Mouse (Mus musculus) liver, embryonic 15.5 days (tissue): Measurements from ENCODE around the gene Kcnk18. TPM values are rescaled to one million over a fixed set of nuclear protein-coding genes. Genes with fewer than 3 reads are reported as not detected.

Experiments used
- ATAC-seq: fragments of 200-750 bp; cut with Nextera tagmentation; 2 replicates; pipeline ENCODE4 v1.8.0; 2017; ENCODE audit warnings: moderate number of reproducible peaks, mild to moderate bottlenecking, moderate library complexity; ENCODE audit not compliant: insufficient read depth
- H3K27ac ChIP-seq: fragments of 300-500 bp; sonication (generic); replicated peaks from 2 replicates; pipeline ENCODE4 v1.5.1; 2015; ENCODE audit warnings: mild to moderate bottlenecking, inconsistent platforms
- H3K27me3 ChIP-seq: fragments of 300-500 bp; sonication (generic); 2 replicates; pipeline ENCODE4 v1.6.1; 2015; ENCODE audit warnings: mild to moderate bottlenecking, inconsistent platforms
- H3K36me3 ChIP-seq: fragments of 300-500 bp; sonication (generic); replicated peaks from 2 replicates; pipeline ENCODE4 v1.6.1; 2015; ENCODE audit warnings: moderate library complexity, mild to moderate bottlenecking, inconsistent platforms
- H3K4me1 ChIP-seq: fragments of 300-500 bp; sonication (generic); replicated peaks from 2 replicates; pipeline ENCODE4 v1.6.1; 2015; ENCODE audit warnings: inconsistent platforms
- H3K4me2 ChIP-seq: fragments of 300-500 bp; sonication (generic); 2 replicates; pipeline ENCODE4 v1.6.1; 2015; ENCODE audit warnings: moderate library complexity, mild to moderate bottlenecking, inconsistent platforms
- H3K4me3 ChIP-seq: fragments of 300-500 bp; sonication (generic); replicated peaks from 2 replicates; pipeline ENCODE4 v1.5.1; 2015; ENCODE audit warnings: mild to moderate bottlenecking, inconsistent platforms
- H3K9ac ChIP-seq: fragments of 300-500 bp; sonication (generic); 2 replicates; pipeline ENCODE4 v1.6.1; 2015; ENCODE audit warnings: moderate library complexity, mild to moderate bottlenecking, inconsistent platforms
- H3K9me3 ChIP-seq: fragments of 300-500 bp; sonication (generic); replicated peaks from 2 replicates; pipeline ENCODE4 v1.6.1; 2016; ENCODE audit warnings: inconsistent platforms
- WGBS: fragments of 180-500 bp; shearing (Covaris S2); methylation state at CpG from one replicate; pipeline ENCODE4 v1.1.7; 2015; ENCODE audit warnings: mixed read lengths; ENCODE audit not compliant: insufficient replicate concordance; 5-methylcytosine and 5-hydroxymethylcytosine counted together
- polyA plus RNA-seq: library from polyadenylated mRNA; unstranded; fragments of >200 nt; fragmentation: Nextera tagmentation; extraction: Ambion mirVana; gene quantifications from 2 replicates; pipeline ENCODE4 v1.2.1, GENCODE M21; 2015

Gene Kcnk18
- polyA plus RNA-seq = not detected in 2 replicates

DNA sequence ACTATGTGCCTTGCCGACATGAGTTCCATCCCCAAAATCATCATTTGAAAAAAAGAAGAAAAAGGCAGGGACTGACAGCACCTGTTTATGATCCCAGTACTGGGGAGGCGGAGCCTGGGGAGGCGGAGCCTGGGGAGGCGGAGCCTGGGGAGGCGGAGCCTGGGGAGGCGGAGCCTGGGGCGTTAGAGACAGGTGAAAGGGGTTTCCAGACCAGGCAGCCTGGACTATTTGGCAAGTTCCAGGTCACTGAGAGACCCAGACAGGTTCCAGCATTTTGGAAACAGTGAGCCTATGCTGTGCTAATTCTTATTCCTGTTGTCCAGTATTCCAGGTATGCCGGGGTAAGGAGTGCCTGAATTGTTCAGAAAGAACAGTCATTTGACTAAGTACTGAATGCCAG, at the start of gene Kcnk18:
TSS of gene Kcnk18 (plus strand) at position 224 of the 400 bp plus-strand sequence.
- Histone ChIP-seq H3K9ac (no peak within 1 kb of the TSS), H3K27me3 (peaks cover 4% of the 10 kb centered on the region; the same call in 1 of the 2 replicates), H3K36me3 (no peaks in the 10 kb centered on the region), H3K4me2 (no peak within 1 kb of the TSS), H3K4me3 (no peak within 1 kb of the TSS), H3K27ac (no peak within 1 kb of the TSS), H3K9me3 (no peaks in the 10 kb centered on the region), H3K4me1 (no peaks in the 10 kb centered on the region)
- 73% methylated on average over 8 of the region's 8 CpGs for WGBS
- ATAC-seq = no peak

DNA sequence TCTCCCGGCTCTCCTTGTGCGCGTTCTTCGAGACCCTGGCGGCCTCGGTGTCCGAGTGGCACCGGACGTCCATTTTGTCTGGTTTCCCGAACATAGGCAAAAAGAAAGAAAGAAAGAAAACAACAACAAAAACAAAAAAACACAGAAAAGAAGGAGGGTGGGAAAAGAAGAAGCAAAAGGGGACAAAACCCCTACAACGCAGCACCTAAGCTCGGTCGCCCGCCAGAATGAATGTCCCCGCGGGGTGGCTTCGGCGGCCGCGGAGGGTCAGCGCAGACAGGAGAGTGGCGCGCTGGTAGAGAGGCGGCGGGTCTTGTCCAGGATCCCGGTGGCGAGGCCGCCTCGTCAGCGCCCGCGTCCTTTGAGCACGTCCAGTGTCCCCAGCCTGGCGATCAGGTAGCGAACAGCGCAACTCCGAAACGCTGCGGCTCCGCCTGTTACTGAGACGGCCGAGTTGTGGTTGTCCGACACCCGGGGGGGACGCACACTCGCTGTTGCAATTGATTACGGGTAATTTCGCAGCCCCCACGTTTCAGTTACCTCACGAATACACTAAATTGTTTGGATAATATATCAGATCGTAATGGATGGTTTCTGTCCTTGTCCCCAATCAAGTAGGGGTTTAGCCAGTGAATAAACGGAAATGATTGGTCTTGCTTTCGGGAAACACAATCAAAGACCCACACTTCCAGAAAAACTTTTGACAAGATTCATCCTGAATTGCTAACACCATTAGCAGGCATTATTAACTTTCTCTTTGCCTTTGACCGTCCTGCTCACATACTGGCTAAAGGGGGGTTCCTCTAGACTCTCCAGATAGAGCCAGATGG, 48.9 kb upstream of the Kcnk18 start, which contains the start of gene Vax1:
TSS of gene Vax1 (minus strand) at position 121 of the 830 bp plus-strand sequence.
- Histone ChIP-seq H3K36me3 (no peaks in the 10 kb centered on the region), H3K27me3 (peaks cover 98% of the 10 kb centered on the region), H3K4me1 (peaks cover 6% of the 10 kb centered on the region; the same call in 1 of the 2 replicates), H3K9ac (no peak within 1 kb of the TSS), H3K4me3 (peak within 1 kb of the TSS; percentile 10; the same call in 1 of the 2 replicates), H3K9me3 (no peaks in the 10 kb centered on the region), H3K4me2 (peak within 1 kb of the TSS; percentile 36), H3K27ac (no peak within 1 kb of the TSS)
- 1% methylated on average over 54 of the region's 54 CpGs for WGBS
- ATAC-seq = no peak

DNA sequence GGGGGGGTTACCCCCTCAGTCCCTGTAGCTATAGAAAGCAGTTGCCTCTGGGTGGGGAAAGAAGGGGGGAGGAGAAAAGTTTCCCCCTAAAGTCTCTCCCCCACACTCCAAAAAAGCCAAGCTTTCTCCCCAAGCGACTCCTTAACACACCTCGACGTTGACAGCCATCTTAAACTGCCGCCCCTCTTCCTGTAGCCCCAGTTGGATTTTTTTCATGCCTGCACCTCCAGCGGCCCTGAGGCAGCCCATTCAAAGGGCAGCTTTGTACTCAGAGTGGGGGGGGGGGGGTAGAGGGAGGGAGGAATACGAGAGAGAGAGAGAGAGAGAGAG, 48.3 kb upstream of the Kcnk18 start:
- Histone ChIP-seq H3K27ac (no peak overlapping the region), H3K9me3 (no peaks in the 10 kb centered on the region), H3K9ac (no peak overlapping the region), H3K36me3 (no peaks in the 10 kb centered on the region), H3K4me3 (no peak overlapping the region), H3K27me3 (peaks cover 98% of the 10 kb centered on the region), H3K4me1 (peaks cover 6% of the 10 kb centered on the region; the same call in 1 of the 2 replicates), H3K4me2 (no peak overlapping the region)
- 1% methylated on average over 6 of the region's 6 CpGs for WGBS
- ATAC-seq = no peak

DNA sequence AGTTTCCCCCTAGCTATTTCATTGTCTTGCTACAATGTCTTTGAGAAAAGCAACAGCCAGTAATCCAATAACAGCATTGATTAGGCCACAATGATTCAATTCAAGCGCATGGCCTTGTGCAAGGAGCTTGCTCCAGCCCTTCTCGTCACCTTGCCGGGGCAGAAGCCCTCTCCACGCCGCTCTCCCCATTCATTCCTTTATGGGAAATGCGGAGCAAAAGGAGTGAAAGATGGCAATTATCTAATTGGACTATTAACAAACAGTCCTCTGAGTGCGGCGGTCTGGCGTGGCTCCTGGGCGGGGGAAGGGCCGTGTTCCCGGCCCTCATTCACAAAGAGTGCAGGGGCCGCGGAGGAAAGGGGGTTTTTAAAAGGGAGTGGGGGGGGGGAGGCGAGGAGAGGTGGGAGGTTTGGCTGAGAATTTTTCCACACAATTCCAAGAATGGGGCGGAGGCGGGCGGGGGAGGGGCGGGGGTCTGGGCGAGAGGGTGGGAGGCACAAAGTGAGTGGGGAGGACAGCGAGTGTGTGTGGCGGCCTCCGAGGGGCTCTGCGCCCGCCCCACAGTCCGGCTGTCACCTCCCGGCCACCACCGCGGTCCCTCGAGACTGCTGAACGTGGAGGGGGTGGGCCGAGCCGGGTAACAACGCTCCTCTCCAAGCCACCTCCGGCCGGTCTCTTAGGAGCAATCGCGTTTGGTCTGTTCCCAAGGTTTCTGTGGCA, 47.7 kb upstream of the Kcnk18 start:
- H3K4me3 ChIP-seq = no peak overlapping the region
- no peak for ATAC-seq
- no peaks in the 10 kb centered on the region for H3K36me3 ChIP-seq
- H3K4me2 ChIP-seq = no peak overlapping the region
- WGBS = 2% methylated on average over 38 of the region's 38 CpGs
- peaks cover 97% of the 10 kb centered on the region for H3K27me3 ChIP-seq
- no peak overlapping the region for H3K9ac ChIP-seq
- no peak overlapping the region for H3K27ac ChIP-seq
- H3K4me1 ChIP-seq = peaks cover 6% of the 10 kb centered on the region; the same call in 1 of the 2 replicates
- no peaks in the 10 kb centered on the region for H3K9me3 ChIP-seq

DNA sequence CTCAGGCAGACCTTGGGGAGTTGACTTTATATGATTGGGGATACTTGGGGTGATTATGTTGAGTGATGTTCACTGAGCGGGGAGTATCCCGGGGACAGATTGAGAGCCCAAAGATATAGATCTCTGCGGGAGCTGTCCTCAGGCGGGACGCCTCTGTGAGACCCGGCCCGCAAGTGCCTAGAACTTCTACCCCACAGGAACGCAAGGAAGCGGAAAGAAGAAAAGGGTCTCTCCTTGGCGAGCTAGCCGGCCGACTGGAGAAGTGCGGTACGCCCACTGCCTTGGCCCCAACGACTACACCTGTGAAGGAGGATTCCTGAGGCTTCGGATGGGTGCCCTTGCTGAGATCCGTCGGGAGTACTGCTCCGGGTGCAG, 47.2 kb upstream of the Kcnk18 start:
- H3K4me1 ChIP-seq = peaks cover 6% of the 10 kb centered on the region; the same call in 1 of the 2 replicates
- H3K9me3 ChIP-seq = no peaks in the 10 kb centered on the region
- no peak overlapping the region for H3K4me3 ChIP-seq
- H3K27me3 ChIP-seq = peaks cover 96% of the 10 kb centered on the region
- H3K4me2 ChIP-seq = no peak overlapping the region
- WGBS = 3% methylated on average over 19 of the region's 19 CpGs
- H3K9ac ChIP-seq = no peak overlapping the region
- no peak for ATAC-seq
- no peak overlapping the region for H3K27ac ChIP-seq
- no peaks in the 10 kb centered on the region for H3K36me3 ChIP-seq

DNA sequence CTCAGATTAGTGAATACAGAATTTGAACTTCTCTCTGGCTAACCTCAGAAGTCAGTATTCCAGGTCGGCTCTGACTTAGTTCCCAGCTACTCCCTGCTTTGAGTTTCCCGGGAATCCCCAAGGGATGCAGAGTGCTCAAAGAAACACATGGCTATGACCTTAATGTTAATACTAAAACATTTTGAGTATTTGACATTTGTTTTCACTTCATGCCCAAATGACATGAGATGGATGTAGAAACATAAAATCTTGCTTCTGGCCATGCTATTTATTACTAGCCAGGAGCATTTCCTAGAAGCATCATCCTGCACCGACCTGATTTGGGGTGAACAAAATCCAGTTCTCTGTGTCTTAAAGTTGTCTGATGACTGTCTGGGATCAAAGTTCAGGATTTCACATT, 46.2 kb upstream of the Kcnk18 start:
- Histone ChIP-seq H3K36me3 (no peaks in the 10 kb centered on the region), H3K4me1 (peaks cover 6% of the 10 kb centered on the region; the same call in 1 of the 2 replicates), H3K27ac (no peak overlapping the region), H3K9ac (no peak overlapping the region), H3K9me3 (no peaks in the 10 kb centered on the region), H3K27me3 (peaks cover 92% of the 10 kb centered on the region), H3K4me3 (no peak overlapping the region), H3K4me2 (no peak overlapping the region)
- no peak for ATAC-seq
- WGBS = 4% methylated on average over 3 of the region's 3 CpGs

DNA sequence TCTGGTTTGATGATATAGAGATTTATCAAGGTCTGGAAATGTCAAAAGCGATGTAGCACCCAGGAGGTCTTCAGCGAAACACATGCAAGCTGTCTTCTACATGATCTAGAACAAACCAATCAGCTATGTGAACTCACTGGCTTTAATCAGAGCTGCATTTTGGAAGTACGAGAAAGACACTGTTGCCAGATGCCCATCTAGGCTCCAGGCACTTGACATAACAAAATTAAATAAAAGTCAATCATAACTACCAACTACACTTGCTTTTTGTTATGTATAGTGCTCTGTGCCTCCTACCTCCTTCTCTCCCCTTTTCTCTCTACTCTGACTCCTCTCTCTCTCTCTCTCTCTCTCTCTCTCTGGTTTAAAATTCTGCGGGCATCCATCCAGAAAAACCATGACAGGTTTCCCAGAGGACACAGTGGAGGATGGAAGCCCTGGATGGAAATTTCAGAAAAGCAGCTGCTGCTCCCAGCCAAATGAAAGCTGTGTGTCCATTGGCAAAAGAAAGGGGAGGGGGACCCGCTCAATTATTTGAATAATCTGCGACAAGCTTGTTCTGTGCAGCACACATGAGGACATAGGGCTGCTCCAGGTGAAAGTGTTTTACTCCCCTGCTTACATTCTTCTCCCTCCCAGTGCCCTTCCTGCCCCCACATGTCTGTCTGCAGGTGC, 45.5 kb upstream of the Kcnk18 start:
- peaks cover 89% of the 10 kb centered on the region for H3K27me3 ChIP-seq
- H3K9me3 ChIP-seq = no peaks in the 10 kb centered on the region
- no peak for ATAC-seq
- H3K4me2 ChIP-seq = no peak overlapping the region
- no peaks in the 10 kb centered on the region for H3K36me3 ChIP-seq
- WGBS = 12% methylated on average over 6 of the region's 6 CpGs
- no peak overlapping the region for H3K4me3 ChIP-seq
- H3K27ac ChIP-seq = no peak overlapping the region
- H3K9ac ChIP-seq = no peak overlapping the region
- peaks cover 6% of the 10 kb centered on the region; the same call in 1 of the 2 replicates for H3K4me1 ChIP-seq

DNA sequence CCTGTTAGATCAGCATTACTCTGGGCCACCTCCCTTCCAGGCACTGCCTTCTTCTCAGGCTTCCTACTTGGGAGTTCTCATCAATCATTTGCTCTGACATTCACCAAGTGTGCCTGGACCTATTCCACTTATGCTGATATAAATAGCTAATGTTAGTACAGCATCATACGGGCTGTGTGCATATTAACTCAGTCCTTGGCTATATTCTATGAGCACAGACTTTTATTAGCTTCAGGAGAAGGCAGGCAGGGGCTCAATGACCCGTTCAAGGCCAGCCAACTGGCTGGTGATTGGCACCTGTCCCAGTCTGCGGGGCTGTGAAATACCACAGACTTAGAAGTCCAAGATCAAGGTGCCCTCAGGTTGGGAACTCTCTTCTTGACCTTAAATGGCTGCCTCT, 35.0 kb upstream of the Kcnk18 start:
- Histone ChIP-seq H3K4me1 (no peaks in the 10 kb centered on the region), H3K36me3 (no peaks in the 10 kb centered on the region), H3K4me2 (no peak overlapping the region), H3K27ac (no peak overlapping the region), H3K9ac (no peak overlapping the region), H3K4me3 (no peak overlapping the region), H3K27me3 (peaks cover 52% of the 10 kb centered on the region), H3K9me3 (no peaks in the 10 kb centered on the region)
- 17% methylated on average over 3 of the region's 3 CpGs for WGBS
- no peak for ATAC-seq

DNA sequence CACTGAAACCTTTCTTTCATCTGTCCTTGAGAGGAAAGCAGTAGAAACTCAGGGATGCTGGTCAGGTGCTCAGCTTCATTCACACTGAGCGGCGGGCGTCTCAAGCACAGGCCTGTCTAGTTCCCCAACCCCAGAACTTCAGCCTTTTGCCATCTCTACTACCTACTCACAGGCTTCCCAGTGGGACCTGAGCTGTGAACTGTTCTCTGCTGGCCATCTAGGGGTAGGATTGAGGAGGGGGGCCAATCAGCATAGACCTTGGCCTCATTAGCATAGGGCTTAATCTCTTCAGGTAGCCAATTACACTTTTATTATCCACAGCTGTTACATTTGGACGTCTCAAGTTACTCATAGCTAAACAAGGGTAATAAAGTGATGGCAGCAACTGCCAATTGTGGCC, 30.0 kb upstream of the Kcnk18 start:
- H3K36me3 ChIP-seq = no peaks in the 10 kb centered on the region
- H3K27me3 ChIP-seq = peaks cover 86% of the 10 kb centered on the region
- H3K27ac ChIP-seq = no peak overlapping the region
- WGBS = 18% methylated on average over 4 of the region's 4 CpGs
- no peaks in the 10 kb centered on the region for H3K9me3 ChIP-seq
- no peak for ATAC-seq
- H3K4me1 ChIP-seq = 0 out of 2 replicates have a peak, but pooled peaks cover 2% of the 10 kb centered on the region
- no peak overlapping the region for H3K9ac ChIP-seq
- no peak overlapping the region for H3K4me2 ChIP-seq
- H3K4me3 ChIP-seq = no peak overlapping the region

DNA sequence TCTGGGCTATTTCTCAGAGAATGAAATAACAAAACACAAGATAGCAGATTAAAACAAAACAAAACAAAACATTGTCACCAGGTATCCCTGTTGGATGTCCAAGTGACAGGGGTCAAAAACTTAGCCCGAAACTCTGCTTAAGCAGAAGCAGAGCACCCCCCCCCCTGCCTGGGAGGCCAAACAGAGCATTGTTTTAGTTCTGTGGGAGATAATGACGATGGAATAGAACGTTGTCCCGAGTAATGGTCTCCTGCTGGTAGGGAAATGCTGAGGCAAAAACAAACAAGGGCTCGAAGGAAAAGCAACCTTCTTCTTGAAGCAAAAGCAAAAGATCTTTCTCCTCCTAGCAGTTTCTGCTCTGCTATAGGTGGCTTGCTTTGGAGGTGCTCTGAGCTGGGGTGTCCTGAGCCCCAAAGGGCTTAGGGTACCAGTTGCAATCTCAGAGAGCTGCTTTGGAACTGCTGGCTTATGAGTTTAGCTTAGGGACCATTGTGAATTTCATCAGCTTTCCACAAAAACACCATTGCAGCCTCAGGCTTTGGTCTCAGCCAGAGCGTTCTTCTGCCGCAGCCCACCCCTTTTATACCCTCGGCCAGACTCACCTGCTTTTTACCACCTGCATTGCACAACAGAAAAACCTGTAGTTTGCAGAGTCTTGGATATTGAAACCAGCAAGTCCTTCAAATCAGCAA, 28.4 kb upstream of the Kcnk18 start:
- 0 out of 2 replicates have a peak, but pooled peaks cover 5% of the 10 kb centered on the region for H3K4me1 ChIP-seq
- 4% methylated on average over 8 of the region's 8 CpGs for WGBS
- ATAC-seq = no peak

More for the DNA sequence above, 28.4 kb upstream of the Kcnk18 start:
- no peak overlapping the region for H3K4me2 ChIP-seq
- H3K9ac ChIP-seq = no peak overlapping the region
- H3K36me3 ChIP-seq = no peaks in the 10 kb centered on the region
- peaks cover 92% of the 10 kb centered on the region for H3K27me3 ChIP-seq
- no peak overlapping the region for H3K27ac ChIP-seq
- no peaks in the 10 kb centered on the region for H3K9me3 ChIP-seq
- no peak overlapping the region for H3K4me3 ChIP-seq
